Mouse (Mus musculus): Measurements from ENCODE around the gene Pde1c.

The Pde1c gene

GRCm38 (mm10) chr6:56568470-56569372 lies at the start of gene Pde1c:
Gene Pde1c (minus strand): TSS chr6:56569103.
- in situ Hi-C loops (cut with MseI, MboI): no loop called here

GRCm38 (mm10) chr6:56616982-56617613 lies 48.2 kb upstream of the Pde1c start:
- in situ Hi-C loops (cut with MseI, MboI): loop anchor here in 1 of 2 experiments (25.0 kb wide), 1 partner anchor 555 kb away; no protein-coding TSS in a partner anchor

- in situ Hi-C loops (cut with MseI, MboI): loop anchor here in 1 of 2 experiments (25.0 kb wide), 1 partner anchor 554 kb away; no protein-coding TSS in a partner anchor
Measured at GRCm38 (mm10) chr6:56616228-56616981, 47.5 kb upstream of the Pde1c start.

- in situ Hi-C loops (cut with MseI, MboI): loop anchor here (5.0 to 25.0 kb wide), 4 partner anchors 127 to 547 kb away; no protein-coding TSS in a partner anchor
Measured at GRCm38 (mm10) chr6:56609529-56609928, 40.6 kb upstream of the Pde1c start.

GRCm38 (mm10) chr6:56608277-56608676 lies 39.4 kb upstream of the Pde1c start:
- in situ Hi-C loops (cut with MseI, MboI): loop anchor here (5.0 to 25.0 kb wide), 4 partner anchors 126 to 546 kb away; no protein-coding TSS in a partner anchor

- in situ Hi-C loops (cut with MseI, MboI): no loop called here
Measured at GRCm38 (mm10) chr6:56579568-56579967, 10.7 kb upstream of the Pde1c start.

- in situ Hi-C loops (cut with MseI, MboI): no loop called here
Measured at GRCm38 (mm10) chr6:56560891-56561290, 8.0 kb downstream of the Pde1c start.

- in situ Hi-C loops (cut with MseI, MboI): no loop called here
Measured at GRCm38 (mm10) chr6:56560474-56560888, 8.4 kb downstream of the Pde1c start.

GRCm38 (mm10) chr6:56558711-56559110 lies 10.2 kb downstream of the Pde1c start:
- in situ Hi-C loops (cut with MseI, MboI): no loop called here

- in situ Hi-C loops (cut with MseI, MboI): no loop called here
Measured at GRCm38 (mm10) chr6:56555848-56556247, 13.1 kb downstream of the Pde1c start.

GRCm38 (mm10) chr6:56555382-56555781 lies 13.5 kb downstream of the Pde1c start:
- in situ Hi-C loops (cut with MseI, MboI): no loop called here

GRCm38 (mm10) chr6:56551022-56551421 lies 17.9 kb downstream of the Pde1c start:
- in situ Hi-C loops (cut with MseI, MboI): no loop called here

GRCm38 (mm10) chr6:56540247-56540646 lies 28.7 kb downstream of the Pde1c start:
- in situ Hi-C loops (cut with MseI, MboI): no loop called here

- in situ Hi-C loops (cut with MseI, MboI): no loop called here
Measured at GRCm38 (mm10) chr6:56534653-56535052, 34.2 kb downstream of the Pde1c start.

GRCm38 (mm10) chr6:56532257-56532656 lies 36.6 kb downstream of the Pde1c start:
- in situ Hi-C loops (cut with MseI, MboI): no loop called here

GRCm38 (mm10) chr6:56523938-56524866 lies 44.7 kb downstream of the Pde1c start:
- in situ Hi-C loops (cut with MseI, MboI): no loop called here

- in situ Hi-C loops (cut with MseI, MboI): no loop called here
Measured at GRCm38 (mm10) chr6:56489161-56489560, 79.7 kb downstream of the Pde1c start.

GRCm38 (mm10) chr6:56485078-56485477 lies 83.8 kb downstream of the Pde1c start:
- in situ Hi-C loops (cut with MseI, MboI): no loop called here

- in situ Hi-C loops (cut with MseI, MboI): loop anchor here in 1 of 2 experiments (5.0 kb wide), 1 partner anchor 126 kb away; no protein-coding TSS in a partner anchor
Measured at GRCm38 (mm10) chr6:56480914-56481482, 87.9 kb downstream of the Pde1c start.

- in situ Hi-C loops (cut with MseI, MboI): loop anchor here (5.0 kb wide), 2 partner anchors 131 to 211 kb away; no protein-coding TSS in a partner anchor
Measured at GRCm38 (mm10) chr6:56476581-56476980, 92.3 kb downstream of the Pde1c start.

Measured in mouse trophoblast stem cell (cell line).